Mouse (Mus musculus): ENCODE data around the gene Angptl2.
"Not testable (repeated sequence)": the region's sequence is repeated elsewhere in the genome, so short reads cannot be mapped to it uniquely, and the experiment has no call there.

Gene Angptl2

GRCm38 (mm10) chr2:33200368-33201068 is 15.4 kb upstream of the Angptl2 start:
- DNase-seq (ENCODE audit: low read depth): no peak

GRCm38 (mm10) chr2:33203284-33203683 is 12.6 kb upstream of the Angptl2 start:
- peak; percentile 50 for DNase-seq (ENCODE audit: low read depth)

- peak; percentile 92 for DNase-seq (ENCODE audit: low read depth)
These were observed 10.9 kb upstream of the Angptl2 start for GRCm38 (mm10) chr2:33204980-33205379.

GRCm38 (mm10) chr2:33205939-33206525 is 9.8 kb upstream of the Angptl2 start:
- peak; percentile 60 for DNase-seq (ENCODE audit: low read depth)

- no peak for DNase-seq (ENCODE audit: low read depth)
These were observed 8.8 kb upstream of the Angptl2 start for GRCm38 (mm10) chr2:33207069-33207468.

GRCm38 (mm10) chr2:33208134-33208533 is 7.7 kb upstream of the Angptl2 start:
- no peak for DNase-seq (ENCODE audit: low read depth)

- no peak for DNase-seq (ENCODE audit: low read depth)
These were observed 5.0 kb upstream of the Angptl2 start for GRCm38 (mm10) chr2:33210841-33211240.

- DNase-seq (ENCODE audit: low read depth): not testable (repeated sequence)
These were observed 4.6 kb upstream of the Angptl2 start for GRCm38 (mm10) chr2:33211263-33211662.

- DNase-seq (ENCODE audit: low read depth): no peak
These were observed 631 bp upstream of the Angptl2 start for GRCm38 (mm10) chr2:33215177-33215699.

GRCm38 (mm10) chr2:33216645-33217424 is 966 bp downstream of the Angptl2 start:
- peak; percentile 64 for DNase-seq (ENCODE audit: low read depth)

GRCm38 (mm10) chr2:33217425-33217794 is 1.5 kb downstream of the Angptl2 start:
- DNase-seq (ENCODE audit: low read depth): peak; percentile 66

GRCm38 (mm10) chr2:33218903-33219625 is 3.2 kb downstream of the Angptl2 start:
- DNase-seq (ENCODE audit: low read depth): peak; percentile 79

GRCm38 (mm10) chr2:33219637-33220036 is 3.8 kb downstream of the Angptl2 start:
- DNase-seq (ENCODE audit: low read depth): peak; percentile 63

GRCm38 (mm10) chr2:33220246-33220645 is 4.4 kb downstream of the Angptl2 start:
- DNase-seq (ENCODE audit: low read depth): peak; percentile 71

GRCm38 (mm10) chr2:33220674-33221338 is 4.9 kb downstream of the Angptl2 start:
- peak; percentile 56 for DNase-seq (ENCODE audit: low read depth)

- DNase-seq (ENCODE audit: low read depth): peak; percentile 79
These were observed 5.6 kb downstream of the Angptl2 start for GRCm38 (mm10) chr2:33221339-33221900.

GRCm38 (mm10) chr2:33222480-33222879 is 6.6 kb downstream of the Angptl2 start:
- DNase-seq (ENCODE audit: low read depth): no peak

- no peak for DNase-seq (ENCODE audit: low read depth)
These were observed 7.9 kb downstream of the Angptl2 start for GRCm38 (mm10) chr2:33223656-33224358.

- DNase-seq (ENCODE audit: low read depth): no peak
These were observed 10.1 kb downstream of the Angptl2 start for GRCm38 (mm10) chr2:33225921-33226320.

GRCm38 (mm10) chr2:33228077-33228476 is 12.2 kb downstream of the Angptl2 start:
- no peak for DNase-seq (ENCODE audit: low read depth)

GRCm38 (mm10) chr2:33228551-33228950 is 12.7 kb downstream of the Angptl2 start:
- DNase-seq (ENCODE audit: low read depth): no peak

All from NIH3T3 (cell line).